Mouse (Mus musculus) activated CD4-positive, CD25-positive, alpha-beta regulatory T cell, adult 4 months (primary cell): ENCODE data around the gene Ephx1. TPM values are rescaled to one million over a fixed set of nuclear protein-coding genes. Genes with fewer than 3 reads are reported as not detected.
"Not testable (repeated sequence)": the region's sequence is repeated elsewhere in the genome, so short reads cannot be mapped to it uniquely, and the experiment has no call there.

Source experiments
- ATAC-seq: one replicate; pipeline ENCODE4 v1.8.0; 2017
- polyA plus RNA-seq, 2 experiments: library from polyadenylated mRNA; unstranded; fragments of 100-300 nt; shearing (Covaris generic); gene quantifications; one replicate each; pipeline ENCODE4 v1.2.1; 2017

The Ephx1 gene
- polyA plus RNA-seq, 2 experiments from 2014 or later, result 125 to 176 TPM

GRCm38 (mm10) chr1:180972941-180973340 lies 47.8 kb downstream of the Ephx1 start:
- no peak for ATAC-seq

GRCm38 (mm10) chr1:180967261-180967660 lies 53.4 kb downstream of the Ephx1 start:
- ATAC-seq, result no peak

- no peak for ATAC-seq
These were observed 54.2 kb downstream of the Ephx1 start for GRCm38 (mm10) chr1:180966542-180966941.

- no peak for ATAC-seq
These were observed 54.9 kb downstream of the Ephx1 start for GRCm38 (mm10) chr1:180965786-180966185.

- ATAC-seq, result no peak
These were observed 61.9 kb downstream of the Ephx1 start for GRCm38 (mm10) chr1:180958797-180959196.

DNA sequence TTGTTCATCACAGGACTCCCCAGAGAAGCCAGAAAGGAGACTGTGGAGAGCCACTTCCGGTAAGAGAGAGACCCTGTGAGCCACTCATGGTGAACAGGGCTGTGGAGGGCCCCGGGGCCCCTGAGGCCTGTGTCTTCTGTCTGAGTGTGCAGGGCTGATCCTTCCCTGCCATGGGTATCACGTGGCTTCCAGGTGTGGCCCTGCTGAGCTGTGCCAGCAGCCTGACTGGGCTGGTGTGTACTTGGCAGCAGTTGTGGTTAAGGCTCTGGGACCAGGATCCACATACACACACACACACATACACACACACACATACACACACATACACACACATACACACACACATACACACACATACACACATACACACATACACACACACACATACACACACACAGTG lies 62.7 kb downstream of the Ephx1 start:
- ATAC-seq, result no peak

DNA sequence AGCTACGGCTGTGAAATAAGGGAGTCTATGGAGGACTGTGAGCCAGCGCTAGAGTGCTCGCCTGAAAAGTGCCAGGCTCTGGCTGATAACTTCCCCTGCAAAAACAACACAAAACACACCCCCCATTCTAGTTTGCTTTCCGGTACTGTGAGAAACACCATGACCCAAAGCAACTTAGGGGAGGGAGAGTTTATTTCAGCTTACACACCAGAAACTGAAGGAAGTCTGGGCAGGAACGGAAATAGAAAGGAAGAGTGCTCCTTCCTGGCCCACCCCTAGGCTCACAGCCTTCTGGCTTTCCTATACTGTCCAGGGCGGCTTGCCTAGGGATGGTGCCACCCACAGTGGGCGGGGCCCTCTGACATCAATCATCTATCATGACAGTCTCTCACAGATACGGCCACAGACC lies 63.7 kb downstream of the Ephx1 start:
- no peak for ATAC-seq

- no peak for ATAC-seq
These were observed 64.3 kb downstream of the Ephx1 start for GRCm38 (mm10) chr1:180956401-180956800.

DNA sequence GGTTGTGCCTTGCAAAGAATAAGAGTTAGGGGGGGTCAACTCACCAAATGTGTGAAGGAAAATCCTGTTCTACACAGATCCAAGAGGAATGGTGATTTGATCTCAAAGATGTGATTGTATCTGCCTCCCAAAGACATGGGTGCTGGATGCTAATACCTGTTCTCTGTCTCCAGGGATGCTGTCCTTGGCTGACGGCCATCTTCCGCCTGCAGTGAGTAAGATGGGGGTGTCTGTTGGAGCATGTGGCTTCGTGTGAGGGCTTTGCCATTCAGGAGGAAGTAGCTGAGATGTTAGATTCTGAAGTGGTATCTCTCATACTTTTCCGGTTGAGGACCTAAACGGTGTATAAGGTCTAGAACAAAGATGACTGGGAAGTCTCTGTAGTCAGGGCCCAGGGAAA lies 67.9 kb downstream of the Ephx1 start:
- ATAC-seq, result no peak

- no peak for ATAC-seq
These were observed 68.5 kb downstream of the Ephx1 start for GRCm38 (mm10) chr1:180952085-180952746.

- ATAC-seq, result no peak
These were observed 74.3 kb downstream of the Ephx1 start for GRCm38 (mm10) chr1:180946448-180946847.

DNA sequence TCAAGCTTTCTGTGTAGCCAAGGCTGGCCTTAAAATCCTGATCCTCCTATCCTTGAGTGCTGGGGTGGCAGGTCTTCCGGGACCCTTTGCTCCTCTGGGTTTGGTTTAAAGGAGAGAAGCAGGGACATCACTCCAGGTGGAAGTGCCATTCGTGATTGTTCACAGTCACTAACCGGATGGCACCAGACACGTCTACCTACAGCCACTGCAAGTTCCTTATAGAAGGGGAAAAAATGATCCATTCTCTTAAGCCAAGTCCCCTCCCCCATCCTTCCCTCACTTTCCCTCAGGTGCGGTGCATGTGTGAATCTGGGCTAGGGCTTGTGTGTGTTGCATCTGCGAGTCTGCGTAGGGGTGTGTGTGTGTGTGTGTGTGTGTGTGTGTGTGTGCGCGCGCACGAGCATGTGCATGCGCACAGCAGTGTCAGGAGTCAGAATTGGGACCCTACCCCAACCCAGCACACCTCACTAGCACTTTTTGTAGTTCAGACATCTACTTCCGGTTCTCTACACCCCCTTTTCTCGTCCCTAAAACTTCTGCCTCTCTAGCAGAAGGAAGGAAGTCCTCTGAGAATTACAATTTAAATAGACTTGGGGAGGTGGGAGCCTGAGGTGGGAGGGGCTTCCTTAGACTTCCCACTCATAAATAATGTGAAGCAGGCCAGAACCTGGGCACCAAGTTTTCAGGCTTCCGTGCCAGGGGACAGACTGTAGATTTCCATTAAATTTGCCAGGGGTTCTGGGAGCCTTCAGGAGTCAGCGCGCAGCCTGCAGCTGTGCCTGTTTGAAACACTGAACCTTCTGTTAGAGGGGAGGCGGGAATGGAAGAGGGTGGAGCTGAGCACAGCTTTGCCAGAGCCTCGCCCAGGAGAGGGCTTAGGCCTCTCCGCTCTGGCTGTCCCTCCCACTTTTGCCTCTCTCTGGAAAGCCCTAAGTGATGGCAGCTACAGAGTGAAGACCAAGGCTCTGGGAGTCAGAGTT lies 75.4 kb downstream of the Ephx1 start:
- no peak for ATAC-seq

DNA sequence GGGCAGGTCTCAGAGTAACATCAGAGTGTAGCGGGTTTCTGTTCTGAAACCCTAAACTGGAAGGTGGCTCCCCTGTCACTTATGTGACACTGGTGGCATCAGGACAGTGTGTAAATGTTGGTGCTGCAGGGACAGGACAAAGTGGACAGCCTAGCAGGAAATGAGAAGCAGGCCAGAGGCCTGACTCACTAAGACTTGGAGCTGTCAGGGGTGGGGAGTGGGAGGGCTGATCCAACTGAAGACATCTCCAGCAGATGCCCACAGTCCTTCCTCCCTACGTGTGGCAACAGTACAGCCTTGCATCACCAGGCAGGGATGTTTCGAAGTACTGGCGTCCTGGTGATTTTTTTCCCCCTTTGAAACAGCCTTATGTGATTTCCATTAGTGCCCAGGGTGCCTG lies 76.2 kb downstream of the Ephx1 start:
- no peak for ATAC-seq

DNA sequence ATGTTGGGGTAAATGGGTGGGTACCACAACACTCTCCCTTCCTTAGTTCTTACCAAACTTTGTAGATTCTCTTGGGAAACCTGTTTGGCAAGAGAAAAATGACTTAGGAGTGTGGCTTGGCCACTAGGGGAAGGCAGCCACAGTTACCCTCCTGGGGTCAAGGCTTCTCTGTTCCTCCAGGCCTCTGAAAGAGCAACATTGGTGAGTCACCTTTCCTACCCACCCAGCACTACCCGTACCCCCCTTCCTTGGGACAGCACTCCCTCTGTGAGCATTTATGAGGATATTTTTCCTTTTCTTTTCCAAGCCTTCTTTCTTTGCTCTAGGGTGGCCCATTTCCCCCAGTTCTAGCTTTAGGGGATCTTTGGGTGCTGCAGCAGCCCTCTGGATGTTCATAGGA lies 76.8 kb downstream of the Ephx1 start:
- no peak for ATAC-seq

- no peak for ATAC-seq
These were observed 77.6 kb downstream of the Ephx1 start for GRCm38 (mm10) chr1:180943032-180943644.

DNA sequence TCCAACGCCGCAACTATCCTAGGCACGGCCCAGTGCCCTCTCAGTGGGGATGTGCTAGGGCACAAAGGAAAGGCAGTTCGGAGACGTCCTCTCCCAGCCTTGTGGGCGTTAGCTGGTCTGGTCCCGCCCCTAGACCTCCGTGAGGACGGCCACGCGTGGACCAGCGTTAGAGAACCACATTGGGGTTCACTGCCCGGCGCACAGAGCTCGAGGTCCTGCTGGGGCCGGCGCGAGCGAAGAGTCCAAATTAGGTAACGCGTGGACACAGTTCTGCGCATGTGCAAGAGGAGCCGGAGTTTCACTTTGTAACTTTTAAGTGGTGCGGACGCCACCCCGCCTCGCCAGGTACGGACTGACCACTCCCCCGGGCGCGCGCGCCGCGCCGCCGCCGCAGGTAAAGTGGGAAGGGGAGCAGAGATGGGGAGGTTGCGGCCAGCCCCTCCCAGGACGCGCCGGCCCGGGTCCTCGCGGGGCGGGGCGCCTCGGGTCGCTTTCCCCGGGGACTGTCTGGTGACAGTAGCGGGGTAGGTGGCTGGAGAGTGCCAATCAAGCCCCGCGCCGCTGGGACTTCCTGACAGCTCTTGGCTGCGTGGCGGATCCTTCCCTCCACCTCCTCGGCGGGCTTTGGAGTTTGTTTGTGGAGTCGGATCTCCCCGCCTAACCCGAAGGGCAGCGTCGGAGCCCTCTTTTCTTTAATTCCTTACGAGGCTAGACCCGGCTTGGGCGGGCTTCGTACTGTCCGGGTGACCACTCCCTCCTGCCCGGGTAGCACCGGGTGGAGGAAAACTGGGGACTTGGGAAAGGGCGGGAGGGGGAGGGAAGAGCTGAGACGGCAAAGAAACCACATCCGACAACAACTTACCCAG lies 78.3 kb downstream of the Ephx1 start, which contains the start of gene Tmem63a:
Tmem63a (plus strand) TSS at position 179 of the 866 bp plus-strand sequence.
- peak; percentile 74 for ATAC-seq

GRCm38 (mm10) chr1:180941726-180942125 lies 79.0 kb downstream of the Ephx1 start:
- ATAC-seq, result no peak

GRCm38 (mm10) chr1:180940776-180941460 lies 79.8 kb downstream of the Ephx1 start:
- no peak for ATAC-seq

GRCm38 (mm10) chr1:180938781-180939180 lies 81.9 kb downstream of the Ephx1 start:
- not testable (repeated sequence) for ATAC-seq

- ATAC-seq, result not testable (repeated sequence)
These were observed 83.1 kb downstream of the Ephx1 start for GRCm38 (mm10) chr1:180937631-180938030.

DNA sequence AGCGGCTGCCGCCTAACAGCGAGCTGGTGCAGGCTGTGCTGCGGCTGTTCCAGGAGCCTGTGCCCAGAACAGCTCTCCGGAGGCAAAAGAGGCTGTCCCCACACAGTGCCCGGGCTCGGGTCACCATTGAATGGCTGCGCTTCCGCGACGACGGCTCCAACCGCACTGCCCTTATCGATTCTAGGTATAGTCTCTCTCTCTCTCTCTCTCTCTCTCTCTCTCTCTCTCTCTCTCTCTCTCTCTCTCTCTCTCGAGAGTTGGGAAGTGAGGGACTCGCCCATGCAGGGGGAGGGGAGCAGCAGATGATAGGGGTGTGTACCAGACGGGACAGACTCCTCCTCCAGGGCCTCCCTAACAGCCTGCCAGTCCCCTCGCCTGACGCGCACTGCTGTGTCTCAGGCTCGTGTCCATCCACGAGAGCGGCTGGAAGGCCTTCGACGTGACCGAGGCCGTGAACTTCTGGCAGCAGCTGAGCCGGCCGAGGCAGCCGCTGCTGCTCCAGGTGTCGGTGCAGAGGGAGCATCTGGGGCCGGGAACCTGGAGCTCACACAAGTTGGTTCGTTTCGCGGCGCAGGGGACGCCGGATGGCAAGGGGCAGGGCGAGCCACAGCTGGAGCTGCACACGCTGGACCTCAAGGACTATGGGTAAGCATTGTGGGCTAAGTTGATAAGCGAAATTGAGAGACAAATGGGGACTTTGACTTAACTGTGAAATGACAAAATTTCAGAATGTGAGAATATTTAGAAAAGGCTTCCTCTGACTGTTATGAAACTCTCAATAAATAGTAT lies 83.9 kb downstream of the Ephx1 start:
- not testable (repeated sequence) for ATAC-seq
